Mouse (Mus musculus) hindbrain, postnatal 0 days (tissue): Measurements from ENCODE around the gene Tedc1. TPM values are rescaled to one million over a fixed set of nuclear protein-coding genes. Genes with fewer than 3 reads are reported as not detected.
"Not testable (repeated sequence)": the region's sequence is repeated elsewhere in the genome, so short reads cannot be mapped to it uniquely, and the experiment has no call there.

Experiments
- ATAC-seq: fragments of 200-750 bp; cut with Nextera tagmentation; 2 replicates; pipeline ENCODE4 v1.8.0; 2017; ENCODE audit warnings: mild to moderate bottlenecking, moderate TSS enrichment, moderate library complexity
- DNase-seq: peaks from one replicate; pipeline ENCODE4 v3.0.0-alpha.2; 2015; ENCODE audit warnings: low spot score
- H3K27ac ChIP-seq: fragments of 300-500 bp; sonication (generic); 2 replicates; pipeline ENCODE4 v1.5.1; 2014; ENCODE audit warnings: mild to moderate bottlenecking
- H3K27me3 ChIP-seq: fragments of 300-500 bp; sonication (generic); 2 replicates; pipeline ENCODE4 v1.6.1; 2014; ENCODE audit warnings: low read length, mixed read lengths; ENCODE audit not compliant: insufficient read depth
- H3K36me3 ChIP-seq: fragments of 300-500 bp; sonication (generic); 2 replicates; pipeline ENCODE4 v1.6.1; 2014; ENCODE audit warnings: low read length, mixed read lengths; ENCODE audit not compliant: insufficient read depth
- H3K4me1 ChIP-seq: fragments of 300-500 bp; sonication (generic); 2 replicates; pipeline ENCODE4 v1.6.1; 2014; ENCODE audit warnings: antibody characterized with exemption, low read length, mixed read lengths; ENCODE audit not compliant: insufficient read depth
- H3K4me2 ChIP-seq: fragments of 300-500 bp; sonication (generic); 2 replicates; pipeline ENCODE4 v1.6.1; 2014; ENCODE audit warnings: low read depth, mild to moderate bottlenecking, low read length, moderate library complexity, mixed read lengths
- H3K4me3 ChIP-seq: fragments of 300-500 bp; sonication (generic); 2 replicates; pipeline ENCODE4 v1.5.1; 2014; ENCODE audit warnings: low read length
- H3K9ac ChIP-seq: fragments of 300-500 bp; sonication (generic); replicated peaks from 2 replicates; pipeline ENCODE4 v1.6.1; 2014; ENCODE audit warnings: mild to moderate bottlenecking, low read length, moderate library complexity, mixed read lengths
- H3K9me3 ChIP-seq: fragments of 300-500 bp; sonication (generic); 2 replicates; pipeline ENCODE4 v1.6.1; 2016; ENCODE audit warnings: low read length, mixed read lengths
- CTCF ChIP-seq: IDR thresholded peaks from 2 replicates; pipeline ENCODE4 v1.5.1; 2016; ENCODE audit warnings: antibody characterized with exemption, control low read depth, low read depth
- WGBS: fragments of 180-500 bp; shearing (Covaris S2); extraction: QIAGEN DNeasy Blood & Tissue Kit; methylation state at CpG from one replicate; pipeline ENCODE4 v1.1.7; 2014; 5-methylcytosine and 5-hydroxymethylcytosine counted together
- polyA plus RNA-seq: library from polyadenylated mRNA; unstranded; fragments of >200 nt; fragmentation: Nextera tagmentation; extraction: Ambion mirVana; gene quantifications from 2 replicates; pipeline ENCODE4 v1.2.1, GENCODE M21; 2015
- total RNA-seq: library from RNA; depleted of rRNA; stranded (reverse); fragments of >200 nt; gene quantifications from 2 replicates; pipeline ENCODE4 v1.2.3, GENCODE M21; 2014

Gene Tedc1
- total and polyA plus RNA-seq, 2 experiments from 2014 or later, result 14.7 to 16.6 TPM

DNA sequence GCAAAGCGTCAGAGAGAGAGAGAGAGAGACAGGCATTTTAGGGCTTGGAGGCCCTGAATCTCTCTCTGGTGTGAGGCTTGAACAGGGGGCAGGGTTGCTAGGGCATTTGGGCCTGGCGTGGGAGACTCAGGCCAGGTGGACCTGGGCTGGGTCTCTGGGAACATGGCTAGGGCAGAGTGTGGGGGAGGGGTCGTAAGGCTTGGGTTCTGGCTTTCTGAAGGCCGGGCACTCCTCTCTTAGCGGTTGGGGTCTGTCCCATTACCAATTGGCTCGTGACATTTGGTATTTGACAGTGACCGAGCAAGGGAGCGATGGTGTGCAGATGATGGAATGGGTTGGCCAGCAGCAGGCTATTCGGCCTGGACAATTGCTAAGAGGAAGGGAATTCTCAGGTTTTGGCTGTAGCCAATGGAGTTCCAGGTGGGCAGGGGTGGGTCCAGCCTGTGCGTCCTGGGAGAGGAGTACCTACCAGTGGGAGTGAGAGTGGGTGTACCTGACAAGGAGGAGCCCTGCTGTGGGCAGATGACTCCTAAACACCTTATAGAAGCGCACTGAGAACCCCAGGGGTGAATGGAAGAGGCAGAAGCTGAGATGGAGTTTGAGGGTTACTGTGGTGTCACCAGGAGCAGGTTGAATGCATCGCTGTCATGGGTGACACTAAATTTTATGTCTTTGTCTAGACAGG is 30.2 kb downstream of the Tedc1 start:
- Histone ChIP-seq H3K4me1 (peaks cover 10% of the 10 kb centered on the region), H3K27ac (peak overlapping the region; percentile 82), H3K36me3 (peaks cover 10% of the 10 kb centered on the region; the same call in 1 of the 2 replicates), H3K4me3 (peak overlapping the region; percentile 74), H3K9ac (peak overlapping the region; percentile 88), H3K4me2 (peak overlapping the region; percentile 91), H3K27me3 (no peaks in the 10 kb centered on the region), H3K9me3 (no peaks in the 10 kb centered on the region)
- TF ChIP-seq CTCF, result no peak
- DNase-seq (peak; percentile 13), ATAC-seq (peak; percentile 5; the same call in 1 of the 2 replicates)
- 31% methylated on average over 12 of the region's 12 CpGs for WGBS

DNA sequence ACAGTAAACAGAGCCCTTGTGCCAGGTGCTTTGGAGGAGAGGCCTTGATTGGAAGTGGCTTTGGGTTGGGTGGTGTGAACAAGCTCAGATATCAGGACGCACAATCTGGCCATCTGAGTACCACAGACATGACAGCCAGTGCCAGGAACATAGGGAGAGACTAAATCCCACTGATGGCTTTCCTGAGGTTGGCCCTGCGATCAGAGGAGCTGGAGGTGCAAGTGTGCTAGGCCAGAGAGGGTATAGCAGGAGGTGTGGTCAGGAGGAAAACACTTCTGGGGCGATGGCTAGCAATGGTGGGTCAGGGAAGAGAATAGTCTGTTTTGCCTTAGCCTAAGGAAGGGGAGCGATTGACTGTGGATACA is 30.8 kb downstream of the Tedc1 start:
- H3K9ac ChIP-seq, result peak overlapping the region; percentile 88
- H3K27ac ChIP-seq, result peak overlapping the region; percentile 82
- peak overlapping the region; percentile 74 for H3K4me3 ChIP-seq
- H3K27me3 ChIP-seq, result no peaks in the 10 kb centered on the region
- peaks cover 10% of the 10 kb centered on the region for H3K4me1 ChIP-seq
- DNase-seq (no peak), ATAC-seq (no peak)
- H3K36me3 ChIP-seq, result peaks cover 10% of the 10 kb centered on the region; the same call in 1 of the 2 replicates
- TF ChIP-seq CTCF, result no peak
- H3K9me3 ChIP-seq, result no peaks in the 10 kb centered on the region
- H3K4me2 ChIP-seq, result peak overlapping the region; percentile 91
- 41% methylated on average over 4 of the region's 4 CpGs for WGBS

DNA sequence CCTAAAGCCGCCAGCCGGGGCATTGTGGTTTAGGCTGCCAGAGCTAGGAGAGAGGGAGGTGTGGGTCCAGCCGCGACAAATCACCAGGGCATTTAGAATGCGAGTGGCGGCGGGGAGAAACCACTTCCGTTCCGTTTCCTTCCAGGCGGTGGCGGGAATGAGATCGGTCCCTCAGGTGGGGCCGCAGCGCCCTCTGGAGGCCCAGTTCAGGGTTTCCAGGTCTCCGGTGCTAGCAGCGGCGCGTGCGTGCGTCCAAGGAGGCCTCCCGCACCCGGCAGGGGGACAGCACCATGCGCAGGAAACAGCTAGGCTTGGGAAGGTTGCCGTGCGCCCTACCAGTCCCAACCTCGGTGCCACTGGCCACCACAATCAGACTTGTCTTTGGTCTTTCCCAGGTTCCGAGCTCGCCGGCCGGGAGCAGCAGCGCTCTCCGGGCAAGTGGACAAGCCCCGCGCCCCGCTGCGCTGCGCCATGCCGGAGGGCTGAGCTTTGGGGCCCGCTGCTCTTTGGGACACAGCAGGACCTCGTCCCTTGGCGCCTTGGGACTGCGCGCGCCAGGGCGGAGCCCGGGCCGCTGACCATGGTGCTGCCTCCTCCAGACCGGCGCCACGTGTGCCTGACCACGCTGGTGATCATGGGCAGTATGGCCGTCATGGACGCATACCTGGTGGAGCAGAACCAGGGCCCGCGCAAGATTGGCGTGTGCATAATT is 31.5 kb downstream of the Tedc1 start:
- 3% methylated on average over 56 of the region's 56 CpGs for WGBS
- Histone ChIP-seq H3K9ac (peak overlapping the region; percentile 88), H3K27ac (peak overlapping the region; percentile 82), H3K27me3 (no peaks in the 10 kb centered on the region), H3K4me2 (peak overlapping the region; percentile 91), H3K36me3 (peaks cover 10% of the 10 kb centered on the region; the same call in 1 of the 2 replicates), H3K4me3 (peak overlapping the region; percentile 74), H3K4me1 (peaks cover 10% of the 10 kb centered on the region), H3K9me3 (no peaks in the 10 kb centered on the region)
- DNase-seq (peak; percentile 94), ATAC-seq (peak; percentile 71)
- TF ChIP-seq CTCF, result peak; percentile 98

DNA sequence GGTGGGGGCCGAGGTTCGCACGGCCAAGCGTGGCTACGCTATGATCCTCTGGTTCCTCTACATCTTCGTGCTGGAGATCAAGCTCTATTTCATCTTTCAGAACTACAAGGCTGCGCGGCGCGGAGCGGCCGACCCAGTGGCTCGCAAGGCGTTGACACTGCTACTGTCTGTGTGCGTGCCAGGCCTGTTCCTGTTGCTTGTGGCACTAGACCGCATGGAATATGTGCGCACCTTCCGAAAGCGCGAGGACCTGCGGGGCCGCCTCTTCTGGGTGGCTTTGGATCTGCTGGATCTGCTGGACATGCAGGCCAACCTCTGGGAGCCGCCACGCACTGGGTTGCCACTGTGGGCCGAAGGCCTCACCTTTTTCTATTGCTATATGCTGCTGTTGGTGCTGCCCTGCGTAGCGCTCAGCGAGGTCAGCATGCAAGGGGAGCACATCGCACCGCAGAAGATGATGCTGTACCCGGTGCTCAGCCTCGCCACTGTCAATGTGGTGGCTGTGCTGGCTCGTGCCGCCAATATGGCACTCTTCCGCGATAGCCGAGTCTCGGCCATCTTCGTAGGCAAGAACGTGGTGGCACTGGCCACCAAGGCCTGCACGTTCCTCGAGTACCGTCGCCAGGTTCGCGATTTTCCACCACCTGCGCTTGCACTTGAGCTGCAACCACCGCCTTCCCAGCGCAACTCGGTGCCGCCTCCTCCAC is 32.3 kb downstream of the Tedc1 start:
- H3K27me3 ChIP-seq, result no peaks in the 10 kb centered on the region
- H3K4me2 ChIP-seq, result peak overlapping the region; percentile 91
- peak overlapping the region; percentile 74 for H3K4me3 ChIP-seq
- no peak overlapping the region for H3K27ac ChIP-seq
- no peak for DNase-seq
- no peak for ATAC-seq
- 94% methylated on average over 51 of the region's 51 CpGs for WGBS
- H3K9ac ChIP-seq, result peak overlapping the region; percentile 88
- TF ChIP-seq CTCF, result no peak
- H3K4me1 ChIP-seq, result peaks cover 10% of the 10 kb centered on the region
- H3K9me3 ChIP-seq, result no peaks in the 10 kb centered on the region
- H3K36me3 ChIP-seq, result peaks cover 10% of the 10 kb centered on the region; the same call in 1 of the 2 replicates

DNA sequence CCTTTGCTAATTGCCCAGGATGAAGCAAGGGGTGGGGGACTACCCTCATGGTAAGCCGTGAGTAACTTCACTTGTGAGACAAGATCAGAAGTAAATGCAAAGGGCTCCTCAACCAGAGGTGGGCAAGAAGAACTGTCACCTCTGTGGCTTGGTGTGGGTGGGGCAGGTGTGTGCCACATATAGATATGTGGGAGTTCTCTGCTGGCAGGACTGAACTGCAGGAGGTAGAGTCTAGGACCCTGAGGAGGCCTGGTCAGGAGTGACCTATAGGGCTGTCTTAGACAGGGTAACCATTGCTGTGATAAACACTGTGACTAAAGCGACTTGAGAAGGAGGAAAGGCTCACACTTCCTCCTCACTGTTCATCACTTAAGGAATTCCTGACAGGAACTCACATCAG is 37.2 kb downstream of the Tedc1 start:
- WGBS, result 74% methylated on average over 2 of the region's 2 CpGs
- Histone ChIP-seq H3K27me3 (no peaks in the 10 kb centered on the region), H3K9ac (no peak overlapping the region), H3K4me1 (no peaks in the 10 kb centered on the region), H3K4me2 (no peak overlapping the region), H3K36me3 (peaks cover 10% of the 10 kb centered on the region; the same call in 1 of the 2 replicates), H3K27ac (no peak overlapping the region), H3K9me3 (no peaks in the 10 kb centered on the region), H3K4me3 (no peak overlapping the region)
- no peak for DNase-seq
- no peak for ATAC-seq
- TF ChIP-seq CTCF, result no peak

DNA sequence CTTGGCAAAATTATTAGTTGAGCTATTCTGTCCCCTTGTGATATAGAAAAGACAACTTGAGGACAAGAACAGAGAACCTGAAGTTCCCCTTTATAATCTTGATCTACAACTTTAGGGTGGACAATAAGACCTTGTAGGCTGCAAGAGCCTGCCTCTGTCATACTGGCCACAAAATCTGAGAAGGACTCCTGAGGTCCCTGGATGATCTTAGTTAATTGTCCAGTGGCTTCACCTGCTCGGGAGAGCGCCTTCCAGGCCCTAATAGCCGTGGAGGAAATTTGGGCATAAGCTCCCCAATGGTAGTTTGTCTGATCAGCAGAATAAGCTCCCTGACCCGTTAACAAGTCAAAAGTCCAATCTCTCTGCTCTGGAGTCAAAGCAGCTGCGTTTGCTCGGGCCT is 42.9 kb downstream of the Tedc1 start:
- WGBS, result 97% methylated on average over 3 of the region's 6 CpGs
- ATAC-seq, H3K36me3 ChIP-seq, H3K27ac ChIP-seq, H3K4me3 ChIP-seq, DNase-seq, H3K4me2 ChIP-seq, H3K27me3 ChIP-seq, H3K9ac ChIP-seq, H3K9me3 ChIP-seq, H3K4me1 ChIP-seq: not testable (repeated sequence)
